Mouse (Mus musculus) heart, embryonic 16.5 days (tissue): ENCODE measurements around the gene Kmt5a. TPM values are rescaled to one million over a fixed set of nuclear protein-coding genes. Genes with fewer than 3 reads are reported as not detected.

ENCODE experiments used
- microRNA-seq: library from miRNA; unstranded; fragments of <30 nt; microRNA quantifications from one replicate; pipeline ENCODE4, GENCODE M21; 2017
- polyA plus RNA-seq: library from polyadenylated mRNA; unstranded; fragments of >200 nt; fragmentation: Nextera tagmentation; extraction: Ambion mirVana; gene quantifications from 2 replicates; pipeline ENCODE4 v1.2.1, GENCODE M21; 2015

The Kmt5a gene
- polyA plus RNA-seq, 1 experiment from 2014 or later, result 30.4 TPM

Small RNA genes lying within 50 kb of the gene (microRNA-seq; reads per million reads assigned to microRNA genes)
- gene Gm27486, result 0.59 reads per million

Other genes with a start within 250 kb of the Kmt5a start
- 6.9 and 7.3 TPM in 2 replicates for gene Pitpnm2, start 190.2 kb upstream of the Kmt5a start, polyA plus RNA-seq
- 8.7 and 10.5 TPM in 2 replicates for gene Mphosph9, start 112.0 kb upstream of the Kmt5a start, polyA plus RNA-seq
- 18.5 and 20.3 TPM in 2 replicates for gene 2810006K23Rik, start 111.8 kb upstream of the Kmt5a start, polyA plus RNA-seq
- 14.6 and 19.6 TPM in 2 replicates for gene Cdk2ap1, start 76.8 kb upstream of the Kmt5a start, polyA plus RNA-seq
- gene Sbno1, start 13.9 kb upstream of the Kmt5a start, polyA plus RNA-seq, result 57.9 and 61.1 TPM in 2 replicates
- 19.2 and 21.3 TPM in 2 replicates for gene Rilpl2, start 38.4 kb downstream of the Kmt5a start, polyA plus RNA-seq
- 23.2 and 24.1 TPM in 2 replicates for gene Snrnp35, start 43.2 kb downstream of the Kmt5a start, polyA plus RNA-seq
- 27.7 and 28.2 TPM in 2 replicates for gene Rilpl1, start 91.5 kb downstream of the Kmt5a start, polyA plus RNA-seq
- gene Tmed2, start 100.8 kb downstream of the Kmt5a start, polyA plus RNA-seq, result 435 and 443 TPM in 2 replicates
- gene Ddx55, start 112.9 kb downstream of the Kmt5a start, polyA plus RNA-seq, result 8.4 and 8.7 TPM in 2 replicates
- gene Eif2b1, start 139.2 kb downstream of the Kmt5a start, polyA plus RNA-seq, result 53.3 and 62.2 TPM in 2 replicates
- gene Gtf2h3, start 139.2 kb downstream of the Kmt5a start, polyA plus RNA-seq, result 34.3 TPM in 2 replicates
- gene Atp6v0a2, start 188.6 kb downstream of the Kmt5a start, polyA plus RNA-seq, result 32.3 and 33.4 TPM in 2 replicates